In genomic region chr2:101905534-101906378, GRCm38 (mm10) we compare ENCODE assay signal across 8 mouse cellular contexts. TPM values are rescaled to one million over a fixed set of nuclear protein-coding genes. Genes with fewer than 3 reads are reported as not detected.
DNase-seq lines count a peak whose midpoint lies in the region; ATAC-seq and TF ChIP-seq lines count a peak whose summit lies in the region.

No protein-coding gene starts in this region.

- intact Hi-C loops in left cerebral cortex, adult 2 months (cut with DNase I) = loop anchor here (2.0 to 10.0 kb wide), 6 partner anchors 77 to 769 kb away; no protein-coding TSS in a partner anchor

- H3K4me3 ChIP-seq in left cerebral cortex, adult 2 months = 0 out of 2 replicates have a peak overlapping the region, but pooled peaks have one; percentile 14

- DNase-seq in T-cell, adult 2 months (ENCODE audit: low spot score) = peak; percentile 65
- peak; percentile 71 to 86 for DNase-seq in cerebellum, postnatal 4 days (ENCODE audit: low spot score in 2 of 2)
- peak; percentile 36 to 45 for DNase-seq in gastrocnemius, adult 8-10 months (ENCODE audit: low spot score in 2 of 2)
- peak; percentile 92 for DNase-seq in hindlimb bud, embryonic 11.5 days (ENCODE audit: extremely low spot score, low read depth, low spot score)
- peak; percentile 78 to 83 for DNase-seq in left cerebral cortex, adult 2 months (ENCODE audit: extremely low spot score in 1 of 2, low spot score in 2 of 2)
- peak; percentile 90 to 92 for DNase-seq in right cerebral cortex, adult 2 months (ENCODE audit: low spot score in 2 of 2)
- DNase-seq in urinary bladder, postnatal 10 days (ENCODE audit: low spot score) = peak; percentile 37

- peak; percentile 86 for TF ChIP-seq CTCF in left cerebral cortex, adult 2 months (IDR thresholded peaks at IDR 0.05)

- peak; percentile 88 for ATAC-seq in megakaryocyte, adult 5-6 weeks (ENCODE audit: poor library complexity, severe bottlenecking)

- no peak overlapping the region for H3K27ac ChIP-seq in left cerebral cortex, adult 2 months

RNA-seq across cellular contexts. Expression of gene Commd9, which starts 19.7 kb away (rescaled TPM):
- 10 to 100 TPM; 34.2 to 41.7 (median 39.4) TPM for total RNA-seq in gastrocnemius, adult 8-10 months (2022)
- total RNA-seq in left cerebral cortex, adult 2 months (2021) = 10 to 100 TPM; 38.6 to 42.3 TPM
- total RNA-seq in megakaryocyte, adult 5-6 weeks (2015) = 7.9 and 9.0 TPM in 2 replicates
- total RNA-seq in megakaryocyte, adult 5-6 weeks (2017) = 49.2 and 68.2 TPM in 2 replicates

RNA-seq across cellular contexts. Expression of gene Prr5l, which starts 22.9 kb away (rescaled TPM):
- total RNA-seq in gastrocnemius, adult 8-10 months (2022) = under 1 TPM; 0.10 to 0.46 (median 0.16) TPM
- 1 to 10 TPM; 5.1 to 7.7 TPM for total RNA-seq in left cerebral cortex, adult 2 months (2021)
- 2.0 and 5.2 TPM in 2 replicates for total RNA-seq in megakaryocyte, adult 5-6 weeks (2015)
- 4.1 TPM in 2 replicates for total RNA-seq in megakaryocyte, adult 5-6 weeks (2017)

Comparison
In these comparisons a context has a peak if more than half of its experiments do, and no peak if none do; other contexts are left out.
1. DNase-seq: peak in every context shown above with its lines; median percentile 92 in hindlimb bud, embryonic 11.5 days; 91 in right cerebral cortex, adult 2 months; 80 in left cerebral cortex, adult 2 months; 78 in cerebellum, postnatal 4 days; 65 in T-cell, adult 2 months; 40 in gastrocnemius, adult 8-10 months; 37 in urinary bladder, postnatal 10 days.